Mouse (Mus musculus) testis, adult 2 months (tissue): ENCODE results near the gene Gba2.

Source experiments
- CTCF ChIP-seq: fragments of 200-500 bp; IDR thresholded peaks from 2 replicates; pipeline ENCODE4 v1.5.1; 2012; ENCODE audit warnings: low read depth, mild to moderate bottlenecking, inconsistent platforms, low read length, moderate library complexity; ENCODE audit not compliant: control insufficient read depth, insufficient read depth, insufficient replicate concordance
- POLR2A ChIP-seq: fragments of 200-500 bp; IDR thresholded peaks from 2 replicates; pipeline ENCODE4 v1.6.1; 2012; ENCODE audit warnings: low read depth, mild to moderate bottlenecking, inconsistent platforms, low read length, moderate library complexity; ENCODE audit not compliant: control insufficient read depth

- TF ChIP-seq CTCF, result no peak
- TF ChIP-seq POLR2A, result no peak
These were observed 43.0 kb downstream of the Gba2 start for GRCm38 (mm10) chr4:43535628-43536027.
